Mouse (Mus musculus) gastrocnemius, adult 18-20 months (tissue): ENCODE results near the gene Maml3. TPM values are rescaled to one million over a fixed set of nuclear protein-coding genes. Genes with fewer than 3 reads are reported as not detected.

Source experiments
- DNase-seq: peaks from one replicate; pipeline ENCODE4 v3.0.0; 2021; ENCODE audit warnings: low spot score
- total RNA-seq, 2 experiments: library from RNA; stranded (reverse); gene quantifications; 2 replicates each; pipeline ENCODE4 v1.2.3; 2021

The Maml3 gene
- total RNA-seq, 2 experiments from 2014 or later, result 2.3 to 2.6 TPM

- DNase-seq, result no peak
Measured at GRCm38 (mm10) chr3:52007602-52008252, 97.1 kb downstream of the Maml3 start.

DNA sequence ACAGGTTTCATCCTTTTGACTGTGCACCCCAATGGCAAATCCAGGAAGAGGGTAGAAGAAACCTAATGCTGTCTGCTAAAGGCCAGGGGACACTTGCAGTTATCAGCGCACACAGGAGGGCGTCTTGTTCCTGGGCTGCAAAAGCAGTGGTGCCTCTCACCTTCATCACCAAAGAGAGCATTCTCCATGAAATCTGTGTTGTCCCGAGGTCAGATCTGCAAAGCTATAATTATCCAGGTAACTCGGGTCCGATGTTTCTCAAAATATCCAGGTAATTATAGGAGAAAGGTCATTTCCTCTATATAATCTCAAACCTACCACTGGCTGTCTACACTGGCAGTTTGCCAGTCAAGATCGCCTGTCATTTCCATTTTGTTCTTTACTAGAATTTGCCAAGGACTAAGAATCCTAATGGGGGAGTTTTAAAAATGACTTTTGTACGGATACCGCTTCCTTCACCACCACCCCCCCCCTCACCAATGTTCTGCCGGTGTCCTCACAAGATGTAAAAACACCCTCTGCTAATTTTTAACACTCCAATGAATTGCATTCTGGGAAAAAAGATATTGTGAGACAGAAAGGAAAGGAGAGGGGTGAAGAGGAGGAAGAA, 98.0 kb downstream of the Maml3 start:
- no peak for DNase-seq

- no peak for DNase-seq
Measured at GRCm38 (mm10) chr3:52003663-52004062, 101.2 kb downstream of the Maml3 start.

- no peak for DNase-seq
Measured at GRCm38 (mm10) chr3:52001518-52001895, 103.4 kb downstream of the Maml3 start.

- DNase-seq, result no peak
Measured at GRCm38 (mm10) chr3:52000871-52001517, 103.9 kb downstream of the Maml3 start.

DNA sequence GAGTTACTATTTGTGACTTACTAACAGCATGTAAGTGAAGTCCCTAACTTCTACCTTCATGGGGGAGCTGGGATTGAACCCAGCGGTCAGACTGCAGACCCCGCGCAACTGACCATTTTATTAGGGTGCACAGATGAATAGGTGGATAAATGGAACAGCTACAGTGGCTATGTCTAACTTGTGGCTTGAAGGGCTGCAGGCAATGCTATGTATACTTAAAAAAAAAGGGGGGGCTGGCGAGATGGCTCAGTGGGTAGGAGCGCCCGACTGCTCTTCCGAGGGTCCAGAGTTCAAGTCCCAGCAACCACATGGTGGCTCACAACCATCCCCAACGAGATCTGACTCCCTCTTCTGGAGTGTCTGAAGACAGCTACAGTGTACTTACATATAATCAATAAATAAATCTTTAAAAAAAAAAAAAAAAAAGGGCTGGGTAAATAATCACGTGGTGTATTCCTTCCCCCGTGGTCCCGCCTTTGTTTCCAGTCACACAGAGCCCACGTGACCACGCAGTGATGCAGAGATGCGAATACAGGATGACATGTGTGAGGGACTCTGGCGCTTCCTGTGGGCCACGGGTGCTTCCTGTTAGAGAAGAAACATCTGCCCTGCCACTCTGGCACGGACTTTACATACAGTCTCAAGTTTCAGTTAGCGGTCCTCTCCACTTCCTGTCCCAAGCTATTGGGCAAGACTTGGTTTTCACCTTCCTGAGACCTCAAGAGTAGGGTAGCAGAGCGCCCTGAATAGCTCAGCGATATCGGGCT, 105.0 kb downstream of the Maml3 start:
- DNase-seq, result no peak

DNA sequence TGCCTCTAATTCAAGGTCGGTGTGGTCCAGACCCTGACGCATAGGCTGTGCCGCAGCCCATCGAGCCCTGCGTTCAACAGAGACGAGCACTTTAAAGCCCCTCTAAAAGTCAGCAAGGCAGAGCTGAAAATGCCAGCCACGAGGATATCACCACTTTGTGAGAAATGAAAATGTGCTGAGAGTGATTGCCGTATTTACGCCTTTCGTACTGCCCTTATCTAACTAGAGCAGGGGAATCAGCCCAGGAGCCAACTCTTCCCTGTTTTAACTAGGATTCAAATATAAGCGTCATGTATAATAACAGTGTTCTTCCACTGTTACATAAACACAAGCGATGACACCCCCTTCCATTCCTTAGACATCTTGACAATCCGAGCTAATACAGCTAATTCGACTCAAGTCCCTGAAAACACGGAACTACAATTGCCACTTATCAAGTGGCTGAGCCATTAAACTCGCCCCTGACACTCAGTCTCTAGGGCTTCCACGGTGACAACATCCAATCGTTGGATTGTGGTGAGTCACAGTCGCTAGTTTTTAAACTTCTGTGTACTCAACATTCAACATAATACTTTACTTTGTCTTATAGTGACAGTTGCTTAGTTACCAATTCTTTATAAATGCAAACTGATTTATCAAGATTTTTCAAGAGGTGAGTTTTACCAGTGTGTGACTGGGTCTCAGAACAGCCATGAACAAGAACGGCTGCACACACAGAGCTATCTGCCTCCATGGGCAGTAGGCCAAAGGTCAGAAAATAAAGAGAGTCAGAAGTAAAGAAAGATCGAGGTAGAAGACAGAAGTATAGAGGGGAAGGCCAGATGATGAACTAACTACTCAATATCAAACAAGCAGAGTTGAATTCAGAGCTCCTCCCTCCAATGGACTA, 106.1 kb downstream of the Maml3 start:
- no peak for DNase-seq

GRCm38 (mm10) chr3:51997616-51998015, 107.3 kb downstream of the Maml3 start:
- no peak for DNase-seq

DNA sequence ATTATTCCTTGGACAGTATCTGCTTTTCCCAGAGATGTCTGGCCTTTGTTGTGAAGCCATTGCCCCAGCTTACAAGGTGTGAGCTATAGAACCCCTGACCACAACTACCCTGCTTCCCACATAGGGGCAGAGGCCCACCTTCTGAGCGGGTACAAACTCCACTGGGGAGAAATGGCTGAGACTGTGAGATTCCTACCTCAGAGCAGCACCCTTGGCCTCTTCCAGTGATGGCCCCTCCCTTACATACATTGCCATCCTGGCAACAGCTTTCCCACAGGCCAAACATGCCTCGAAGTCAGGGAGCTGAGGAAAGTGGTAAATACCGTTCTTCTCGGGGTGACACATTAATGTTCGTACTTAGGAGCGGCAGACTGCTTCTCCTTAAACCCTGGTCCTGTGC, 118.4 kb downstream of the Maml3 start:
- DNase-seq, result no peak

DNA sequence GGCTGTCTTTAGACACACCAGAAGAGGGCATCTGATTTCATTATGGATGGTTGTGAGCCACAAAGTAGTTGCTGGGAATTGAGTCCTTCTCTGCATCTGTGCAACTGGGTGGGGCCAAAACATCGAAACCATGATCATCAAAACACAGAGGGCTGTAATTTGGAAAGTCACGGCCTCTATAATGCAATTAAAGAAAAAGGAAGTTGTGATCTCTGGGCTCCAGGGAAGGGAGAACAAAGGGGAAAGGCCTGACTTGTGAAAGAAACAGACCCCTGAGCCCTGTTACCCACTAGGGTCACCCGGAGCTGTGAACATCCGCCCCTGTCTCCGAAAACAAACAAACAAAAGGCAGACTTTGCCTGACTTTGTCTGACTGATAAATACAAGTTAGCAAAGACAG, 123.4 kb downstream of the Maml3 start:
- no peak for DNase-seq

GRCm38 (mm10) chr3:51977654-51978352, 127.1 kb downstream of the Maml3 start:
- DNase-seq, result no peak

DNA sequence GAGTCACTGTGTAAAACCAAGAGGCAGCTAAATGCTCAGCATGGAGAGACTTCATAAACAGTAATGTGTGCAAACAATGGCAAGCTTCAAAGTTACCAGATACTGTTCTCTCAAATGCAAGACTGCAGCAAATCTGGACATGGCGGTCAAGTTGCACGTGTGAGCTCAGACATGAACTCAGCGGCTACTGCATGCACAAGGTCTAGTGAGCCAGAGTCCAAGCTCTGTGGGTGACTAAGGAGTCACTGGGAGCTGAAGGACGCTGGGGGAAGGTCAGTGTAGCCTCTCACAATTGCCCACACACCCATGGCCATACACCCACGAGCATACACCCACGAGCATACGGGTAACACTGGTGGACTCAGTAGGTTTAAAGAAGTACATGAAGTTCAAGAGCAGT, 130.3 kb downstream of the Maml3 start:
- no peak for DNase-seq

DNA sequence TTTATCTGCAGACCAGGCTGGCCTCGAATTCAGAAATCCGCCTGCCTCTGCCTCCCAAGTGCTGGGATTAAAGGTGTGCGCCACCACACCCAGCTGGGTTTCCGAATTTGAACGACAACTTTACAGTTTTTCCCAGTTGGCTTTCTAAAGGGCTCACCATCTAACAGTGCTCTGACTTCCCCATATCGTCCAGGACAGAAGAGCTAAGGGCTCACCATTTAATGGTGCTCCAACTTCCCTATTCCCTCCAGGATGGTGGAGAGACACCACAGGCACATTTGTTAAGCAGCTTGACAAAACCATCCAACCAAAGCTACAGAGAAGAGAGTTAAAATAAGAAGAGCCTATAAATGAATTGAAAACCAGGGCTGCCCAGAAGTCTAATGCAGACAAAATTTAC, 130.7 kb downstream of the Maml3 start:
- DNase-seq, result no peak

GRCm38 (mm10) chr3:51972576-51972975, 132.3 kb downstream of the Maml3 start:
- DNase-seq, result no peak

- DNase-seq, result no peak
Measured at GRCm38 (mm10) chr3:51970489-51970888, 134.4 kb downstream of the Maml3 start.

GRCm38 (mm10) chr3:51969451-51969850, 135.4 kb downstream of the Maml3 start:
- no peak for DNase-seq

DNA sequence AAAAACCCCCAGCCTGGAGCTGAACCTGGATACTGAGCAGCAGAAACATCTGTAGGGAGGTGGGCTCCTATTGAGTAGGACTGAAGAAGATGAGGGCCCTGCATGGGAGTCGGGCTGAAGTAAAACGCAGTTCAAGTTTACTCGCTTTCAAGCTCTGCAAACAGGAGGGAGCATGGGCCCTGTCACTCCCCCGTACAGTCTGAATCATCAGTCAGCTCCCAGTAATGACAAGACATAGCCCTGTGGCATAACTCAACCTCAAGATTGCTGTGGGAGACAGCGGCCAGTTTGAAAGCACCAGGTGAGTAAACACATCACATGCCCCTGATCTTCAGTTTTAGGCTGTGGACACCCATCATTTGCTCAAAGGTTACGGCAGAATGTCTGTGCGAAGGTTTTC, 139.0 kb downstream of the Maml3 start:
- no peak for DNase-seq

- no peak for DNase-seq
Measured at GRCm38 (mm10) chr3:51965436-51965835, 139.4 kb downstream of the Maml3 start.

DNA sequence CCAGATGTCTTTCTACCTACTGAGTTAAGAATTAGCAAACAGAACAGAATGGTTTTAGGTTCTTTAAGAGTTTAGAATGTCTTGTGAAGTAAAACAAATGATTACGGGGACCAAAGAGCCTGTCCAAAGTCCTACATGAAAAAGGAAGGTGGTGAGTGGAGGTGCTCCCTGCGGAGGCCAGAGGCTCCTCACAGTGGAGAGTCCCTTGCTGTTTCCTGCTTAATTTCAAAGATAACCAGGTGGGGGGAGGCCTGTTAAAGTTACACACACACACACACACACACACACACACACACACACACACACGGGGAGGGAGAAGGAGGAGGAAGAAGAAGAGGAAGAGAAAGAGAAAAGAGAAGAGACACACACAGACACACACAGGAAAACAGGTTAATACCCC, 139.9 kb downstream of the Maml3 start:
- no peak for DNase-seq

GRCm38 (mm10) chr3:51963891-51964593, 140.8 kb downstream of the Maml3 start:
- no peak for DNase-seq
